Mouse (Mus musculus): ENCODE measurements around the gene Ccdc183. TPM values are rescaled to one million over a fixed set of nuclear protein-coding genes. Genes with fewer than 3 reads are reported as not detected.
A peak's percentile ranks its signal among the peaks of the same experiment; 100 is the strongest.

Ccdc183 gene
- 0.19 and 0.28 TPM in 2 replicates for polyA plus RNA-seq (2015; fragmentation: Nextera tagmentation; extraction: Ambion mirVana)

- H3K4me2 ChIP-seq (ENCODE audit: low read depth, low read length): no peak within 1 kb of the TSS
- ATAC-seq (no peak), DNase-seq (no peak)
- 62% methylated on average over 3 of the region's 3 CpGs for WGBS (ENCODE audit: insufficient replicate concordance)
- H3K27me3 ChIP-seq (ENCODE audit: insufficient read depth, low read length): peaks cover 23% of the 10 kb centered on the region; the same call in 1 of the 2 replicates
- no peak within 1 kb of the TSS for H3K9ac ChIP-seq (replicated peaks)
- peaks cover 5% of the 10 kb centered on the region for H3K4me1 ChIP-seq (ENCODE audit: insufficient read depth)
- 0 out of 2 replicates have a peak, but pooled peaks cover 4% of the 10 kb centered on the region for H3K36me3 ChIP-seq (replicated peaks; ENCODE audit: insufficient read depth, low read length)
- no peaks in the 10 kb centered on the region for H3K9me3 ChIP-seq (ENCODE audit: low read length)
- TF ChIP-seq CTCF (IDR thresholded peaks at IDR 0.05; ENCODE audit: low read depth): no peak
- no peak for TF ChIP-seq EP300 (IDR thresholded peaks at IDR 0.05; ENCODE audit: low read depth)
- no peak within 1 kb of the TSS for H3K27ac ChIP-seq (ENCODE audit: low read depth)
- H3K4me3 ChIP-seq (ENCODE audit: low read depth, low read length): no peak within 1 kb of the TSS
These were observed at the start of gene Ccdc183 for GRCm38 (mm10) chr2:25617578-25617977. Ccdc183 (minus strand) TSS chr2:25617678.

GRCm38 (mm10) chr2:25666516-25666915 is 49.0 kb upstream of the Ccdc183 start:
- DNase-seq (no peak), ATAC-seq (no peak)
- H3K9me3 ChIP-seq (ENCODE audit: low read length): no peaks in the 10 kb centered on the region
- H3K27me3 ChIP-seq (ENCODE audit: insufficient read depth, low read length): no peaks in the 10 kb centered on the region
- WGBS (ENCODE audit: insufficient replicate concordance): 55% methylated on average over 1 of the region's 1 CpGs
- no peaks in the 10 kb centered on the region for H3K36me3 ChIP-seq (replicated peaks; ENCODE audit: insufficient read depth, low read length)
- H3K4me2 ChIP-seq (ENCODE audit: low read depth, low read length): no peak overlapping the region
- no peak for TF ChIP-seq EP300 (IDR thresholded peaks at IDR 0.05; ENCODE audit: low read depth)
- TF ChIP-seq CTCF (IDR thresholded peaks at IDR 0.05; ENCODE audit: low read depth): no peak
- H3K9ac ChIP-seq (replicated peaks): no peak overlapping the region
- H3K4me1 ChIP-seq (ENCODE audit: insufficient read depth): no peaks in the 10 kb centered on the region
- H3K27ac ChIP-seq (ENCODE audit: low read depth): no peak overlapping the region
- no peak overlapping the region for H3K4me3 ChIP-seq (ENCODE audit: low read depth, low read length)

- Histone ChIP-seq H3K27ac (ENCODE audit: low read depth) (no peak overlapping the region), H3K27me3 (ENCODE audit: insufficient read depth, low read length) (no peaks in the 10 kb centered on the region), H3K9ac (replicated peaks) (no peak overlapping the region), H3K9me3 (ENCODE audit: low read length) (no peaks in the 10 kb centered on the region), H3K4me2 (ENCODE audit: low read depth, low read length) (no peak overlapping the region), H3K4me1 (ENCODE audit: insufficient read depth) (no peaks in the 10 kb centered on the region), H3K4me3 (ENCODE audit: low read depth, low read length) (no peak overlapping the region), H3K36me3 (replicated peaks; ENCODE audit: insufficient read depth, low read length) (no peaks in the 10 kb centered on the region)
- DNase-seq: no peak
- no peak for ATAC-seq
- no peak for TF ChIP-seq EP300 (IDR thresholded peaks at IDR 0.05; ENCODE audit: low read depth)
- TF ChIP-seq CTCF (IDR thresholded peaks at IDR 0.05; ENCODE audit: low read depth): no peak
- WGBS (ENCODE audit: insufficient replicate concordance): 75% methylated on average over 5 of the region's 5 CpGs
These were observed 46.6 kb upstream of the Ccdc183 start for GRCm38 (mm10) chr2:25664125-25664524.

- Histone ChIP-seq H3K4me2 (ENCODE audit: low read depth, low read length) (no peak overlapping the region), H3K9ac (replicated peaks) (no peak overlapping the region), H3K27me3 (ENCODE audit: insufficient read depth, low read length) (no peaks in the 10 kb centered on the region), H3K4me3 (ENCODE audit: low read depth, low read length) (no peak overlapping the region), H3K9me3 (ENCODE audit: low read length) (no peaks in the 10 kb centered on the region), H3K4me1 (ENCODE audit: insufficient read depth) (no peaks in the 10 kb centered on the region), H3K27ac (ENCODE audit: low read depth) (no peak overlapping the region), H3K36me3 (replicated peaks; ENCODE audit: insufficient read depth, low read length) (no peaks in the 10 kb centered on the region)
- TF ChIP-seq CTCF (IDR thresholded peaks at IDR 0.05; ENCODE audit: low read depth): peak; percentile 67
- no peak for TF ChIP-seq EP300 (IDR thresholded peaks at IDR 0.05; ENCODE audit: low read depth)
- ATAC-seq (no peak), DNase-seq (peak; percentile 66)
- WGBS (ENCODE audit: insufficient replicate concordance): 46% methylated on average over 1 of the region's 1 CpGs
These were observed 46.0 kb upstream of the Ccdc183 start for GRCm38 (mm10) chr2:25663511-25663910.

- DNase-seq (no peak), ATAC-seq (no peak)
- Histone ChIP-seq H3K4me1 (ENCODE audit: insufficient read depth) (no peaks in the 10 kb centered on the region), H3K4me2 (ENCODE audit: low read depth, low read length) (no peak overlapping the region), H3K36me3 (replicated peaks; ENCODE audit: insufficient read depth, low read length) (no peaks in the 10 kb centered on the region), H3K9ac (replicated peaks) (no peak overlapping the region), H3K4me3 (ENCODE audit: low read depth, low read length) (no peak overlapping the region), H3K27me3 (ENCODE audit: insufficient read depth, low read length) (no peaks in the 10 kb centered on the region), H3K27ac (ENCODE audit: low read depth) (no peak overlapping the region), H3K9me3 (ENCODE audit: low read length) (no peaks in the 10 kb centered on the region)
- 77% methylated on average over 6 of the region's 6 CpGs for WGBS (ENCODE audit: insufficient replicate concordance)
- no peak for TF ChIP-seq EP300 (IDR thresholded peaks at IDR 0.05; ENCODE audit: low read depth)
These were observed 43.9 kb upstream of the Ccdc183 start for GRCm38 (mm10) chr2:25661245-25661970.

GRCm38 (mm10) chr2:25660279-25660678 is 42.8 kb upstream of the Ccdc183 start:
- Histone ChIP-seq H3K9me3 (ENCODE audit: low read length) (no peaks in the 10 kb centered on the region), H3K4me3 (ENCODE audit: low read depth, low read length) (no peak overlapping the region), H3K9ac (replicated peaks) (no peak overlapping the region), H3K36me3 (replicated peaks; ENCODE audit: insufficient read depth, low read length) (no peaks in the 10 kb centered on the region), H3K4me1 (ENCODE audit: insufficient read depth) (no peaks in the 10 kb centered on the region), H3K4me2 (ENCODE audit: low read depth, low read length) (no peak overlapping the region), H3K27ac (ENCODE audit: low read depth) (no peak overlapping the region), H3K27me3 (ENCODE audit: insufficient read depth, low read length) (no peaks in the 10 kb centered on the region)
- DNase-seq (no peak), ATAC-seq (no peak)
- 79% methylated on average over 8 of the region's 8 CpGs for WGBS (ENCODE audit: insufficient replicate concordance)
- TF ChIP-seq CTCF (IDR thresholded peaks at IDR 0.05; ENCODE audit: low read depth) (no peak), EP300 (IDR thresholded peaks at IDR 0.05; ENCODE audit: low read depth) (no peak)
